Mouse (Mus musculus) stomach, postnatal 0 days (tissue): ENCODE measurements at regions not wholly inside any gene's neighbourhood (a gene's known extent, or its start where the extent isn't known, plus 50 kb on each side); places are given as distances from the start of the nearest gene placed in this dataset.

Experiments used
- CTCF ChIP-seq: IDR thresholded peaks from 2 replicates; pipeline ENCODE4 v1.5.1; 2016; ENCODE audit warnings: antibody characterized with exemption, low read depth, mild to moderate bottlenecking, moderate library complexity
- EP300 ChIP-seq: optimal IDR thresholded peaks from 2 replicates; pipeline ENCODE3; 2016; ENCODE audit warnings: antibody characterized with exemption

- TF ChIP-seq CTCF (no peak), EP300 (no peak)
These were observed 86.1 kb upstream of the Nox3 start for GRCm38 (mm10) chr17:3782156-3782555.
